Mouse (Mus musculus) adrenal gland, adult (tissue): Measurements from ENCODE around the gene Gm14862.
"Not testable (repeated sequence)": the region's sequence is repeated elsewhere in the genome, so short reads cannot be mapped to it uniquely, and the experiment has no call there.

Experiments
- DNase-seq, 2 experiments: peaks; one replicate each; pipeline ENCODE4 v3.0.0; 2022 to 2023; ENCODE audit warnings: low spot score in 1 of 2; ENCODE audit not compliant: inconsistent age in 2 of 2

Gm14862 gene

GRCm38 (mm10) chrX:9256766-9257165, at the start of gene Gm14862:
Gm14862 (minus strand) TSS chrX:9256899.
- DNase-seq = no peak

DNA sequence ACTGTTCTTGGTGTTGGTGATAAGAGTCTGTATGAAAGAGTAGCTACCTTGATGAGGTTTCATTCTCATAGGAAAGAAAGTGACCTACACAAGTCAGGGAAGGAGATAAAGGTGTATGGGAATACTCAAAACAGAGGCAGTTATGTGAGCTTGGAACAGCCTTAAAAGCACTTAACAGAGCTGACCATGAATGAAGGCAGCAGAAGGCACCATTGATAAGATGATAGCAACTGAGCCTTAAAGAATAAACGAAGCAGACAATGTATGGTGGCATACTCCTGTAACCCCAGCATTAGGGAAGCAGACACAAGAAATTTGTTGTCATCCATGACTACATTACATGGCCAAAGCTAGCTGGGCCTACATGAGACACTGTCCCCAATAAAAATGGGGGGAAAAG, 46.8 kb upstream of the Gm14862 start:
- no peak for DNase-seq

GRCm38 (mm10) chrX:9302791-9303190, 46.1 kb upstream of the Gm14862 start:
- DNase-seq = no peak

DNA sequence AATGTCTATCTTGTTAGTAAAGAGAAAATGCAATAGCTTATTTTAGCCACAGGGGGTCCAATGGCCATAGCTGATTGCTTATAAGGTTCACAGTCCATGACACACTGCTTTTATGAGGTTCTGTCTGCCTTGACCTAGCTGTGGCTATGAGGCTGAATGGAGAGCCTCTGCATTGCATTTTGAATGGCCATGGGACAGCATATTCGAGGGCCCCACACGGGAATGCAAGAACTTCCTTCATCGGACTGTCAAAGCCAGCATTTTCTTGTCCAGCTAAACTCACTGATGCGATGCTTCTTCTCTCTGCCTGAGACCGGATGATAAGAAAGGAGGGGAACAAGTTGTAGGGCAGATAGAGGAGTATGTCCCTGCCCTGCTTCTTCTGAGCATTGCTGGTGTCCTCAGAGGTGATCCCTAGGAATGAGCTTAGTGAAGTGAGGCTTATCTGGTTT, 41.7 kb upstream of the Gm14862 start:
- no peak for DNase-seq

GRCm38 (mm10) chrX:9293140-9293829, 36.6 kb upstream of the Gm14862 start:
- not testable (repeated sequence) for DNase-seq

DNA sequence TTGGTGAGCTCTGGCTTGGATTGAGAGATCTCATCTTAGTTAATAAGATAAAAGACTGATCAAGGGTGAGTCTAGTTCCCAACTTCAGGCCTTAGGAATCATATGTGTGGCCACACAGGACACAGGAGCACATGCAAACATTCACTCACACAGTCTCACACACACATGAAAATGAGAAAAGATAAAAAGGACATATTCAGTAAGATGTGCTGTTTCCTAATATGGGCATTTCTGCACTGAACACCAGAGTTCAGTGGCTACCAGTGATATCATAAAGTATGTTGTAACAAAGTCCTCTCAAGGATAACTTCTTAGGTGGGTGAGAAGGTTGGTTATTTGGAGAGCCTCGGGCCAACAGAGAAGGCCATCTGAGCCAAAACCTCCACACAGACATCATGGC, 26.8 kb upstream of the Gm14862 start, which contains the start of gene H2al1m:
Gene H2al1m (plus strand): TSS at position 301 of the 400 bp plus-strand sequence.
- DNase-seq = not testable (repeated sequence)

- no peak for DNase-seq
Observed at GRCm38 (mm10) chrX:9274321-9274720, 17.6 kb upstream of the Gm14862 start.

DNA sequence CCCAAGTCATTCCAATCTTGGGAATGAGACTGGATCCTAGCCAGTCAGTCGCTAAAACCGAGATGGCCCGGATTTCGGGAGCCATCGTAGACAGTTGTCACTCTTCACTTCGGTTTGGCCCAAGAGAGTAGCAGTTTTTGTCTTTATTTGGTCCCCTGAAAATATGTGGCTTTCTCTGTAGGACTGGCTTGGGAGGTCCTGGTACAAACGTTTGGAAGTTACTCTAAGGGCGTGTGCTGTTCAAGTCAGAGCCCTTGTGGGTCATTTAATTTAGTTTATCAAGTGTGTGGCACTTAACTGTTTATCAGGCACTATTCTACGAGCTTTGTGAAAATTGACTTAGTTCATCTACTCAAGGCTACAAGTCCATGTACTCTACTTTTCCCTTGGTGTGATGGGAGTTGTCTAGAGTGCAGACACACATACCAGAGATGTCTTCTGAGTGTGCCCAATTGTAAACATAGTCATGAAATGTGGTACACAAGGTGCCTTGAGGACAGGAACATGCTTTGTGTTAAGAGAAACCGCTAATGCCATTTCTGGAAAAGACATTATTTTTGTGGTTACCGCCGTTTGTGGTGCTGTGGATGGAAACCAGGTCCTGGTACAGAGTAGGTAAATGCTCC, 16.8 kb upstream of the Gm14862 start:
- no peak for DNase-seq

DNA sequence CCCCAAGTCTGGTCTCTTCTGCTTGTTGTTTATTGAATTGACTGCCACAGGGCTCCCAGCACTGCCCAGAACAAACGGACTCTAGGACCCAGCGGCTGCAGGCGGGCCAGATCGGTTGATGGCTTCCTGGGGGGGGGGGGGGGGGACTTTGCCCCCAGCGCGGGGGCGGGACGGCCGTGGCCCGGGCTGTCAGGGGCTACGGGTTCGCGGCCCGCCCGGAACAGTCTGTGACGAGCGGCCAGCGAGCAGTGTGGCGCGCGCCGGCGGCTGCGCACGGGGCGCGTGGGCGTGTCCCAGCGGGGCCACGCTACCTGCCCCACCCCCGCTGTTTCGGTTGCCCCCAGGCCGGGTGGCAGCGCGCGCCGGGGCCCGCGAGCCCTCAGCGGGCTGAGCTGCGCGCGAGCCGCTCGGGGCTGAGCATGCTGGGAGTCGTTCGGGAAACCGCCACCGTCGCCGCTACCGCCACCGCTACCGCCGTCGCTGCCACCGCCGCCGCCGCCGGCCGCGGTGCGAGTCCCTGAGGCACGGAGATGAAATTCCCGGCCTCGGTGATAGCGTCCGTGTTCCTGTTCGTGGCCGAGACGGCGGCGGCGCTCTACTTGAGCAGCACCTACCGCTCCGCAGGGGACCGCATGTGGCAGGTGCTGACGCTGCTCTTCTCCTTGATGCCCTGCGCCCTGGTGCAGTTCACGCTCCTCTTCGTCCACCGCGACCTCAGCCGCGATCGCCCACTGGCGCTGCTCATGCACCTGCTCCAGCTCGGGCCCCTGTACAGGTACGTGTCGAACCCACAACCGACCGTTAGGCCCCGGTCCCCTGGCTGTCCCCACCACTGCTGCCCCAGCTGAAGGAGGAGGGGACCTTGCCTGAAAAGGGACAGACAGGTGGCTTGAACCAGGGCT, 16.0 kb upstream of the Gm14862 start, which contains the start of gene Xk:
Gene Xk (plus strand): TSS at position 297 of the 902 bp plus-strand sequence.
- peak; percentile 59 to 81 for DNase-seq

DNA sequence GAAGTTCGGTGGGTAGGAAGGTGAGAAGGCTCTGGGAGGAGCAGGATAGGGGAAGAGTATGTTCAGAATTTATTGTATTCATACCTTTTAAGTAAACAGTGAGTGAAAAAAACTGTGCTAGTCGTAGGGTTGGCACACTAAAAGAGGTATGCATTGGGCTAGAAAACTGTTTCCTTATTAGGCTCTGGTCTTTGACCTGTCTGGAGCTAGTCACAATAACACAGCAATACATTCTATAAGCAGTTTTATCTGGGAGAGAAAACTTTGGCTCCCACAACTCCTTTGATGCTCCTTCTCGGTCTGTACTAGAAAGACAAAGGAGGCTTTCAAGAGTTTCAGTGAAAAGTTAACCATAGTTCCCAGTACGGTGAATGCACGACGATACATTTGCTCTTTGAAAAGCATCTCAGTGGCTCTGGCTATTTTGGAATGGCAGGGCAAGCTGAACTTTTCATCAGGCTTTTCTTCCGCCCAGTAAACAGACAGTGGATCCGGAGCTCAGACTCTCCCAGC, 15.3 kb upstream of the Gm14862 start:
- no peak for DNase-seq

- no peak for DNase-seq
Observed at GRCm38 (mm10) chrX:9271112-9271511, 14.4 kb upstream of the Gm14862 start.

DNA sequence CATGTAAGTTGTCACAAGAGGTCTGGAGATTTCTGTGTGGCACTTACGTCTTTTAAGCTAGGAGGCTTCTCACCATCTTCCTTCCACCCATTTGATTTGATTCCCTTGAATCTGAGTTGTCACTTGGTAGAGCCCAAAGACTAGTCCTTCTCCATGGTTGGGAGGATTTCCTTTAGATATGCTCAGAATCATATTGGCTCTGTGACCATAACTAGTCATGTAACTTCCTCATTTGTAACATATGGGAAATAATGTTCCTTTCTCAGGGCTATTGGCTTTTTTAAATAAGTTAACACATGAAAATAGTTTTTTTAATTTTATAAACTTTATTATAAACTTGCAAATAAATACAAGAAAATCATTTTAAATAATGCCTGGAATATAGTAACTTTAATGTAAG, 2.6 kb upstream of the Gm14862 start:
- no peak for DNase-seq

DNA sequence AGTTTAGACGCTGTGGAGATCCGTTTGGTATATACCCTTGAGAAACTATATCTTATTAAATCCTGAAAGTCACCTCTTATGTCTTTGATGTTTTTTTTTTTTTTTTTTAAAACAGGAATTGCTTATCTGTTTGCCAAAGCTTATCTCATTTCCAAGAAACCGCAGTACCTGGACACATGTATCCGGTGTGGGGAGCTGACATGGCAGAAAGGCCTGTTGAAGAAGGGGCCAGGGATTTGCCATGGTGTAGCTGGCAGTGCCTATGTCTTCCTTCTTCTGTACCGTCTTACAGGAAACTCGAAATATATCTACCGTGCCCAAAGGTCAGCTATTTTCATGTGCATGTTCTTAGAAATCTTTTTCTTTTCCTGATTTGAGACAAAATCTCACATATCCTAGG, 1.1 kb upstream of the Gm14862 start:
- no peak for DNase-seq

DNA sequence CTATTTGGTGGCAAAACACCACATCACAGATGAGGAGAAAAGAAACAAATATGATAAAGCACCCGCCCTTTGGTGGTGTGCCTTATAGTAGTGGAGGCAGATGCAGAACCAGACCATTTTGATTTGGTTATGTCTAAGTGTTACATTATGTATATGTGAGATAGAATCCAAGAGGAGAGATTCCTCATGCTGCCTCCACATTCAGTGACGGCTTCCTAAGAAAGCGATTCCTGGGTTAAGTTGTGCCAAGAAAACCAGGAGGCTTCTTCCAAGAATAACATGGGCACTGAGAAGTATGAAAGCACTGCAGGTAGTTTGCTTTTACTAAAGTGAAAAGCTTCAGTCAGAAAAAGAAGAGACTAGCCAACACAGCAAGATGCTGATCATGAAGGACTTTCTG, 1.8 kb downstream of the Gm14862 start:
- DNase-seq = no peak

GRCm38 (mm10) chrX:9253990-9254389, 2.7 kb downstream of the Gm14862 start:
- no peak for DNase-seq

DNA sequence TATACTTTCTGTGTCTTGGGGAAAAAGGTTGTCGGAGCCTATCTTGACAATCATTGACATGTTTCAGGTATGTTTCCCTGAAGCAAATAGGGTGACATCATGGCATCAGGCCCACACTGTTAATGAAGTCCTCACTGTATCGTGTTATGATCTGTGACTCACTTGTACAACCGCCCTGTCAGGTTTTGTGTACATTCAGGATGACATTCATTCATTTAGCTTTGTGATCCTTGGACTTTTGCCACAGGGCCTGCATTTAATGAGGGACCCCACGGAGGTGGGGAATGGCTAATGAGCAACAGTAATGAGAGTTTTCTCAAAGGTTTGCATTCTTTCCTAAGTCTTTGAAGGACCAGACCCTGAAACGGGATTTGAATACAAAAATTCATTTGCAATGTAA, 7.8 kb downstream of the Gm14862 start:
- DNase-seq = no peak

- no peak for DNase-seq
Observed at GRCm38 (mm10) chrX:9244603-9245336, 11.9 kb downstream of the Gm14862 start.

- DNase-seq = peak; percentile 6 to 29
Observed at GRCm38 (mm10) chrX:9243381-9243864, 13.3 kb downstream of the Gm14862 start.

DNA sequence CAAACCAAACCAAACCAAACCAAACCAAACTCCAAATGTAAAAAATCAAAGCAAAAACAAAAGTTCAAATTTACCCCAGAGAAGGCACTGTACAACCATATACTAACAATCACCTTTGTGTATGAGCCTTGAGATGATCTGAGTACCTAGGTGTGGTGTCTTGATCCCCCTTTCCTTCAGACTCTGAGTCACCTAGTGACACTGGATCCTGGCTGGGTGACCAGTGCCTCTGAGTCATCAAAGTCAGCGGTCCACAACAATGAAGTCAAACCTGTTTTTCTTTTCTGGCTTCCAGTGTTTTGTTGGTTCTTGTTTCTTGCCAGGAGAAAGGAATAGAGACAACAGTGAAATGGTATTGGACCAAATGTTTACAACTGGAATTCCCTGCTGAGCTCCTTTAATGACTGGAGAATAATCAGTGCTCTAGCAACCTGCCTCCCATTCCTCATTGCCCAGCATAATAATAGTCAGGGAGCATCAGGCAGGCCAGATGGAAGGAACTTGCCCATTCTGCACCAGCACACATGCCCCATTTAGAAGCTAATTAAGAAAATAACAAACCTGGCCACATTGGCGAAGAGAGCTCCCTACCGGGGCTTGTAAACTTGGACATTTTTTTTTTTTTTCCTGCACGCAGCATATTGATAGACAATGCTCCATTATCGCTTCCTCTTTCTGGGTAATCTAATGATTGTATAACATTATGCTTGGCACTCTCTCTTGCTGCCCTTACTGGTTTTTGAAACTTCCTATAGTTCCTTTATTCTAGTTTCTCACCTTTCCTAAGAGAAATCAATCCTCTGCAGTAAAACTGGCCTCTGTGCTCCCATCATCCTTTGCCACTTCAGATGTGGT, 15.7 kb downstream of the Gm14862 start:
- no peak for DNase-seq

- DNase-seq = no peak
Observed at GRCm38 (mm10) chrX:9227105-9227504, 29.6 kb downstream of the Gm14862 start.
